Mouse (Mus musculus) myocyte (in vitro differentiated cells): ENCODE data around the gene Zfp750. TPM values are rescaled to one million over a fixed set of nuclear protein-coding genes. Genes with fewer than 3 reads are reported as not detected.

Experiments
- H3K27me3 ChIP-seq: one replicate; pipeline ENCODE4 v1.6.1; 2011; ENCODE audit not compliant: control insufficient read depth, insufficient read depth, insufficient read length
- H3K36me3 ChIP-seq: one replicate; pipeline ENCODE4 v1.6.1; 2011; ENCODE audit not compliant: control insufficient read depth, insufficient read depth
- H3K4me2 ChIP-seq: one replicate; pipeline ENCODE4 v1.6.1; 2011; ENCODE audit warnings: low read depth, control low read depth
- H3K4me3 ChIP-seq: one replicate; pipeline ENCODE4 v1.5.1; 2011; ENCODE audit warnings: mild to moderate bottlenecking, control low read depth, moderate library complexity
- H3K79me2 ChIP-seq: one replicate; pipeline ENCODE4 v1.6.1; 2011; ENCODE audit not compliant: control insufficient read depth, insufficient read depth
- H3ac ChIP-seq: one replicate; pipeline ENCODE4 v1.6.1; 2011; ENCODE audit not compliant: control insufficient read depth, insufficient read length
- CEBPB ChIP-seq: IDR thresholded peaks from 2 replicates; pipeline ENCODE4 v1.6.1; 2011; ENCODE audit warnings: mild to moderate bottlenecking, moderate library complexity; ENCODE audit not compliant: poor library complexity, insufficient read depth, severe bottlenecking
- E2F4 ChIP-seq: IDR thresholded peaks from one replicate; pipeline ENCODE4 v1.6.1; 2011; ENCODE audit warnings: mild to moderate bottlenecking, control low read depth, moderate library complexity; ENCODE audit not compliant: insufficient read depth
- MAX ChIP-seq: IDR thresholded peaks from one replicate; pipeline ENCODE4 v1.6.1; 2011; ENCODE audit warnings: low read depth, mild to moderate bottlenecking, control low read depth
- MYOD1 ChIP-seq, 3 experiments: IDR thresholded peaks; one replicate each; pipeline ENCODE4 v1.6.1; 2011; ENCODE audit warnings: control low read depth in 2 of 3, low read depth in 2 of 3, mild to moderate bottlenecking in 2 of 3, moderate library complexity in 1 of 3; ENCODE audit not compliant: insufficient read length in 2 of 3, control insufficient read depth in 1 of 3
- MYOG ChIP-seq, 3 experiments: IDR thresholded peaks; one replicate each; pipeline ENCODE4 v1.6.1; 2011; ENCODE audit warnings: control low read depth in 2 of 3, low read depth in 2 of 3, mild to moderate bottlenecking in 2 of 3; ENCODE audit not compliant: insufficient read length in 2 of 3, control insufficient read depth in 1 of 3, insufficient read depth in 1 of 3
- POLR2A ChIP-seq: IDR thresholded peaks from one replicate; pipeline ENCODE4 v1.6.1; 2011; ENCODE audit warnings: low read depth, mild to moderate bottlenecking, control low read depth, moderate library complexity; ENCODE audit not compliant: insufficient read length
- POLR2AphosphoS2 ChIP-seq: IDR thresholded peaks from one replicate; pipeline ENCODE4 v1.6.1; 2011; ENCODE audit warnings: low read depth, control low read depth; ENCODE audit not compliant: insufficient read length
- REST ChIP-seq: IDR thresholded peaks from one replicate; pipeline ENCODE4 v1.6.1; 2011; ENCODE audit warnings: mild to moderate bottlenecking, control low read depth, moderate library complexity; ENCODE audit not compliant: insufficient read depth, insufficient read length
- SRF ChIP-seq: IDR thresholded peaks from one replicate; pipeline ENCODE4 v1.6.1; 2011; ENCODE audit warnings: low read depth; ENCODE audit not compliant: control insufficient read depth, insufficient read length
- TCF12 ChIP-seq: IDR thresholded peaks from one replicate; pipeline ENCODE4 v1.6.1; 2011; ENCODE audit warnings: mild to moderate bottlenecking, control low read depth; ENCODE audit not compliant: poor library complexity, insufficient read depth, severe bottlenecking
- TCF3 ChIP-seq: IDR thresholded peaks from one replicate; pipeline ENCODE4 v1.6.1; 2011; ENCODE audit warnings: low read depth, control low read depth; ENCODE audit not compliant: insufficient read length
- USF1 ChIP-seq: IDR thresholded peaks from one replicate; pipeline ENCODE4 v1.6.1; 2011; ENCODE audit warnings: low read depth, mild to moderate bottlenecking, control low read depth, moderate library complexity
- polyA plus RNA-seq: library from polyadenylated mRNA; unstranded; fragments of >200 nt; fragmentation: generic; extraction: Trizol; gene quantifications from one replicate; pipeline ENCODE4 v1.2.1, GENCODE M21; 2012; ENCODE audit warnings: missing spikeins

The Zfp750 gene
- polyA plus RNA-seq, 1 experiment, result 0.66 TPM

DNA sequence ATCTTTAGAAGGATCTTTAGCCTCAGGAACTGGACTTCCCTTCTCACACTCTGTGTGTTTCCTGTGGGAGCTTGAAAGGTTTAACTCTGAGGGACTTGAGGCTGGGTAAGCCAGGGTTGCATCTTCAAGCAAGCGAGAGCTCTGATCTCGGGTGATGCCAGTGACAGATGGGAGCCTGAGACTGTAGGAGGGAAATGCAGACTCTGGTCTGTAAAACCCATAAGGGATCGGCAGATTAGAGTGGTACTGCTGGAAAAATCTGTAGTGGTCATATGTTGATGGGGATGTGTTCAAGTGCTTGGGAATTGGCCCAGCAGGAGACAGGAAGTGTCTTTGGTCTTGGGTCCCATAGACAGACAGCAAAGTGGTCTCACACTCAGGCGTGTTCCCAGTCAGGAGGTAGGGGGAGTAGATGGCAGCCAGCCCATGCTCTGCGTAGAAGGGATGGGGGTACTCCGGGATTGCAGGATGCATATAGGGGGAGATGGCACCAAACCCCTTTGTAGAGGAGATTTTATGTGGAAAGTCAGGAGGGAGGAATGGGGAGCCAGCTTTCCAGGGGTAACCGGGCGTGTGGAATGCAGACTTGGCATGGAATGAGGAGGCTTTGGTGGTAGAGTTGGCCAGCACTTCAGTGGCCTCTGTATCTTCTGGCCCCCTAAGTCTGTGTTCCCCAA lies 6.1 kb downstream of the Zfp750 start:
- TF ChIP-seq TCF12 (no peak), SRF (no peak), MAX (no peak), MYOG (IDR thresholded peaks at IDR 0.05; ENCODE audit: control insufficient read depth in 1 of 3, insufficient read depth in 1 of 3, insufficient read length in 2 of 3, low read depth in 2 of 3) (no peak), E2F4 (no peak), TCF3 (no peak), MYOD1 (IDR thresholded peaks at IDR 0.05; ENCODE audit: control insufficient read depth in 1 of 3, insufficient read length in 2 of 3, low read depth in 2 of 3) (no peak), REST (no peak), CEBPB (no peak), USF1 (no peak), POLR2AphosphoS2 (no peak), POLR2A (no peak)
- Histone ChIP-seq H3ac (no peak overlapping the region), H3K4me2 (no peak overlapping the region), H3K4me3 (no peak overlapping the region), H3K79me2 (peaks cover 10% of the 10 kb centered on the region), H3K27me3 (no peaks in the 10 kb centered on the region), H3K36me3 (peaks cover 19% of the 10 kb centered on the region)

DNA sequence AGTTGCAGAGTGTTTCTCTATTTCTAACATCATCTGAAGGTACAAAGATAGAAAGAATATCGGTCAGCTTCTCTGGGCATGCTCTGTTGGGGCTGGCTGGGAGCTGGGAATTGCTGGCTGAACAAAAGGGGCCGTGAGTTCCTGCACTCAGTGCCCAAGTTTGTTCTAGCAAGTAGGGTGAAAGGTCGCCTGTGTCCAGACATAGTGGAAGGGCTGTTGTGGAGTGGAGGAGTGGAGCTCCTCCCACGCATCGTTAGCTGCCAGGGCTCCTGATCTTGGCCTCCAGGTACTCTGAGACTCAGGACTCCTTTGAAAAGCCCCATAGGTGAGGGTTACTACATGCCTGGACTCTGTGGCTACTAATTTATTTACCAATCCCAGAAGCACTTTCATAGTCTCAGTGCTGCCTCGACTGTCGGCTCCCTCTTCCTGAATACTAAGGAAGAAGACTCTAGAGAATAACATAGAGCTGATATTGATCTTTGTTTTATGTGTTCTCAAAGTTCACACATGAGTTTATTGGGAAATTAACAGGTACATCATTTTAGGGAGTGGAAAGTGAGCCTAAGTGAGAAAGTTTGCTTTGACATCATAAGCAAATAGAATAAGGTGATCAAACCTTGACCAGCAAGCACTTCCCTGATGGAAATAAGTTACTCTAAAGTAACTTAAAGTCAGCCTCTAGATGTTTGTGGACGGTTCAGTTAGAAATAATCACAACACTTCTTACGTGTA lies 8.5 kb downstream of the Zfp750 start:
- no peak for TF ChIP-seq POLR2A
- H3K36me3 ChIP-seq, result peaks cover 18% of the 10 kb centered on the region
- no peak overlapping the region for H3ac ChIP-seq
- no peaks in the 10 kb centered on the region for H3K27me3 ChIP-seq
- H3K4me2 ChIP-seq, result no peak overlapping the region
- H3K79me2 ChIP-seq, result peaks cover 10% of the 10 kb centered on the region
- no peak overlapping the region for H3K4me3 ChIP-seq

DNA sequence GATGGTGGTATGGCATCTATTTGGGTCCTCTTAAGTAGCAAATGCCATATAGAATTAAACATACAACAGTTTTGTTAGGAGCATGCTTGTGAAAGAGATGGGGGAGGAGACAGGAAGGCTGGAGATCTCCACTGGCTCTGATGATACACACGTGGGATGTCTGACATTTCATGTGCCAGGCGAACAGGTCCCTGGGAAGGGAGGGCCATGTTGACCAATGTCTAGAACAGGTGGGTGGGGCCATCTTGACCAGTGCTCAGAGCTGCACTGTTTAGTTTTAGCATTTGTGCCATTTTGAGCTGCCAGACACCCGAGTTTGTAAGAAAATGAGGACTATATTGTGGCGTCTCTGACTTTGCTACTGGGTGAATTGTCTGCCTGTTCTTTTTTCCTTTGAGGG lies 10.7 kb downstream of the Zfp750 start:
- Histone ChIP-seq H3ac (no peak overlapping the region), H3K4me3 (no peak overlapping the region), H3K4me2 (no peak overlapping the region), H3K27me3 (no peaks in the 10 kb centered on the region), H3K36me3 (peaks cover 9% of the 10 kb centered on the region), H3K79me2 (peaks cover 10% of the 10 kb centered on the region)
- TF ChIP-seq REST, result no peak
- no peak for TF ChIP-seq MYOG (IDR thresholded peaks at IDR 0.05; ENCODE audit: control insufficient read depth in 1 of 3, insufficient read depth in 1 of 3, insufficient read length in 2 of 3, low read depth in 2 of 3)
- TF ChIP-seq SRF, result no peak
- TF ChIP-seq MAX, result no peak
- TF ChIP-seq MYOD1 (IDR thresholded peaks at IDR 0.05; ENCODE audit: control insufficient read depth in 1 of 3, insufficient read length in 2 of 3, low read depth in 2 of 3), result no peak
- no peak for TF ChIP-seq CEBPB
- no peak for TF ChIP-seq TCF12
- TF ChIP-seq USF1, result no peak
- TF ChIP-seq TCF3, result no peak
- no peak for TF ChIP-seq E2F4
- TF ChIP-seq POLR2A, result no peak

DNA sequence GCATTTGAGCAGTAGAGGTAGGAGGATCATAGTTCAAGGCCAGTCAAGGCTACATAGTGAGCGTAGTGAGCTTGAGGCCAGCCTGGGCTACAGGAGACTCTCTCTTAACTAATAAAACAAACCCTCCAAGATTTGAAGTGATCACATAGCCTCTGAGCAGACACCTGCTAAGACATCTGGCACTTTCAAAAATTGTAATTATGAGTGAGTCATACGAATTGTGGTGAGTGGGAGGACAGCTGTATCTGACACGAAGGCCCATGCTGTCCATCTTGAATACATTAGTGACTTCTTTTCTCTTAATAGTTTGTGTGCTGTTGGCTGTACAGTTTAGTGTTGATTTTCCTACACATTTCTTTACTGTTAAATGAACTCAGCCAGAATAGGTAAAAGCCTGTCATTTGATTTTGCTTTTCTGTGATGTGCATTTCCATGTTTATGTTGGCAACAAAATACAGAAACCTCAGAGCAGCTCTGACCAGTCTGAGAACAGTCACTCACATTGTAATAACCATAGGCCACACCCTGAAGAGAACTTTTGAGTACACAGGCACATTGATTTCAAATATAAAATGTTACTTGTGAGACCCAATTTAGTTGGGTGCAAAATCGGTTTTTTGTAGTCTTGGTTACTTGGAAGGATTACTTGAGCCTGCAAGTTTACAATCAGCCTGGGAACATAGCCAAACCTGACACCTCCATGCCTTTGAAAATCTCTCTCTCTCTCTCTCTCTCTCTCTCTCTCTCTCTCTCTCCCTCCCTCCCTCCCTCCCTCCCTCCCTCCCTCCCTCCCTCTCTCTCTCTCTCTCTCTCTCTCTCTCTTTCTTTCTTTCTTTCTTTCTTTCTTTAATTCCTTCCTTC lies 16.9 kb downstream of the Zfp750 start:
- Histone ChIP-seq H3K4me2 (peak overlapping the region; percentile 46), H3ac (no peak overlapping the region), H3K27me3 (no peaks in the 10 kb centered on the region), H3K79me2 (no peaks in the 10 kb centered on the region), H3K36me3 (peaks cover 5% of the 10 kb centered on the region), H3K4me3 (no peak overlapping the region)
- TF ChIP-seq SRF (no peak), MYOG (IDR thresholded peaks at IDR 0.05; ENCODE audit: control insufficient read depth in 1 of 3, insufficient read depth in 1 of 3, insufficient read length in 2 of 3, low read depth in 2 of 3) (peak in 2 of 3 experiments; percentile 51 to 88), POLR2AphosphoS2 (no peak), TCF3 (peak; percentile 58), REST (no peak), TCF12 (peak; percentile 96), POLR2A (no peak), CEBPB (no peak), E2F4 (no peak), USF1 (no peak), MAX (no peak), MYOD1 (IDR thresholded peaks at IDR 0.05; ENCODE audit: control insufficient read depth in 1 of 3, insufficient read length in 2 of 3, low read depth in 2 of 3) (peak; percentile 82 to 95 (median 91))
